Mouse (Mus musculus): ENCODE measurements around the gene Tbca.

The Tbca gene

GRCm38 (mm10) chr13:94877991-94878745, 89.5 kb downstream of the Tbca start:
- peak; percentile 46 for DNase-seq (ENCODE audit: low read depth, low spot score)

DNA sequence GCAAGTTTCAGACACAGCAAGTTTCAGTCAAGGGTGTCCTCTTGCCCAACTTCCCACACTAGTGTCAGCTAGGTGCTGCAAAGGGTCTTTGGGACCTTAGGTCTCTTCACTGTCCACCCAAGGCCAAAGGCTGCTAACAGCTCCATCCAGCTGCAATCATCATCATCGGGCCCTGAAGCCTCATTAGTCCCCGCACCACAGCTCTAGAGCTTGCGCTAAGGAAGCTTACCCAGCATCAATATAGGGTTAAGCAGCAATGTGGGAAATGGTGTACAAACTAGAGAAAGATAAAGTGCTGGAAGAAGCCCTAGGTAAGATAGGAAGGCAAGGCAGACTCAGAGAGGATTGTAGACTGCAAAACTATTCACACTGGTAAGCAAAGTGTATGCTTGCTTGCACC, 92.5 kb downstream of the Tbca start:
- no peak for DNase-seq (ENCODE audit: low read depth, low spot score)

GRCm38 (mm10) chr13:94882221-94882620, 93.5 kb downstream of the Tbca start:
- no peak for DNase-seq (ENCODE audit: low read depth, low spot score)

- DNase-seq (ENCODE audit: low read depth, low spot score) = peak; percentile 57
Measured at GRCm38 (mm10) chr13:94882711-94883145, 94.0 kb downstream of the Tbca start.

DNA sequence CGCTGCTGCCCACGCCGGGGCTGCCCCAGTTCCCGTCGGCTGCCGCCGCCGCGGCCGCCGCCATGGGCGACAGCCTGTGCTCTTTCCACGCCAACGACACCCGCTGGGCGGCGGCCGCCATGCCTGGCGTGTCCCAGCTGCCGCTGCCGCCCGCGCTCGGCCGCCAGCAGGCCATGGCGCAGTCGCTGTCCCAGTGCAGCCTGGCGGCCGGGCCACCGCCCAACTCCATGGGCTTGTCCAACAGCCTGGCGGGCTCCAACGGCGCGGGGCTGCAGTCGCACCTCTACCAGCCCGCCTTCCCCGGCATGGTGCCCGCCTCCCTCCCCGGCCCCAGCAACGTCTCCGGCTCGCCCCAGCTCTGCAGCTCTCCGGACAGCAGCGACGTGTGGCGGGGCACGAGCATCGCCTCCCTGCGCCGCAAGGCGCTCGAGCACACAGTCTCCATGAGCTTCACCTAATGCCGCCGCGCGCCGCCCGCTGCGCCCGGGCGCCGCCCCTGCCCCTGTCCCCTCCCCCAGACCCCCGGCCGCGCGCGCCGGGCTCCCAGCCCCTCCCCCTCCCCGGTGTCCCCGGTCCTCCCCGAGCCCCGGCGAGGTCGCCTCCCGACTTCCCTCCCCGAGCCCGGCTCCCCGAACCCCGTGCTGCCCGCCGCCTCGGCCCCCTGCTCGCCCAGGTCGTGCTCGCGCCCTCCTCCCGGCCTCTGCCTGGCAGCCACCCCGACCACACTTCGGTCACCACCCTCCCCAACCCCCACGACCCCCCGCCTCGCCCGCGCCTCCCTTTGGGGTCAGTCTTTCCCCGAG, 94.7 kb downstream of the Tbca start:
- DNase-seq (ENCODE audit: low read depth, low spot score) = peak; percentile 73

DNA sequence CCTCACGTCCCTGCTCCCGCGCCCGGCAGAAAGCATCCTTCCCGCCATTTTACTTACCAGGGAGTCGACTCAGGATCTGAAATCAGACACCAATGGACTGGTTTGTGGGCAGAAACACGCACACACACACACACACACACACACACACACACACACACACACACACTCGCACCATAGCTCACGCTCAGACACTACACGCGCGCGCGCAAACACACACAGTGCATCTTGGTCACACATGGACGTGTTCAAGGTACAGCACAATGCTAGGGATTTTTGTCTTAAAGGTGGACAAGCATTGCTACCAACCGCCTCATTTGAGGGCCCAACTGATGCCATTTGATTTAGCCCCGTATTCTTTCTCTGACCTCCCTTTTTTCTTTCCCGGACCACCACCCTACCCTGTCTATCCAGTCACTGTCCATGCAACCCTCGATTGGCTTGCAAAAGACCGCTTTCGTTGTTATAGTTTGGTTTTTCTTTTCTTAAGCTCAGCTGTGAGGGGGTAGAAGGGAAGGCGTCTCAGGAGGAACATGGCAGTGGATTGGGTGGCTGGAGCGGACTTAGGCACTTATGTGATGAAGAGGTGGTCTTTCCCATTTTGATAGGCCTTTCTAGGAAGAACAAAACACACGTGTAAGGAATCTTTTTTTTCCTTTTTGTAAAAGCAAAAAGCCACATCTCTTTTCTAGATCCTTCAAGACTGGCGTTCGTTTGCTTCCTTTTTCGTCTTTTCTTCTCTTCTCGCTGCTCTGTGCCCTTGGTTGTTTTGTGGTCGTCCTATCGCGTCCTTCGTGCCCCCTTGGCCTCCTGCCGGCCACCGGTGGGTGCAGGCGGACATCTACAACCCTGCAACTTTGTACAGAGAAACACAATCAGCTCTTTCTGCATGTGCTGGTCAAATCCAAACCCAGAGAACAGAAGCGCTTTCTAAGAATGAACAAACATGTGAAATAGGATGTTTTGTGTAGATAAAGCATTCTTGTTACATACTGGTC, 95.6 kb downstream of the Tbca start:
- DNase-seq (ENCODE audit: low read depth, low spot score) = peak; percentile 62

- DNase-seq (ENCODE audit: low read depth, low spot score) = peak; percentile 53
Measured at GRCm38 (mm10) chr13:94885291-94886235, 96.9 kb downstream of the Tbca start.

All from R1 (cell line).